Mouse (Mus musculus): ENCODE data around the gene 1700067K01Rik. TPM values are rescaled to one million over a fixed set of nuclear protein-coding genes. Genes with fewer than 3 reads are reported as not detected.

Gene 1700067K01Rik
- polyA plus RNA-seq, 1 experiment: 0.36 TPM

DNA sequence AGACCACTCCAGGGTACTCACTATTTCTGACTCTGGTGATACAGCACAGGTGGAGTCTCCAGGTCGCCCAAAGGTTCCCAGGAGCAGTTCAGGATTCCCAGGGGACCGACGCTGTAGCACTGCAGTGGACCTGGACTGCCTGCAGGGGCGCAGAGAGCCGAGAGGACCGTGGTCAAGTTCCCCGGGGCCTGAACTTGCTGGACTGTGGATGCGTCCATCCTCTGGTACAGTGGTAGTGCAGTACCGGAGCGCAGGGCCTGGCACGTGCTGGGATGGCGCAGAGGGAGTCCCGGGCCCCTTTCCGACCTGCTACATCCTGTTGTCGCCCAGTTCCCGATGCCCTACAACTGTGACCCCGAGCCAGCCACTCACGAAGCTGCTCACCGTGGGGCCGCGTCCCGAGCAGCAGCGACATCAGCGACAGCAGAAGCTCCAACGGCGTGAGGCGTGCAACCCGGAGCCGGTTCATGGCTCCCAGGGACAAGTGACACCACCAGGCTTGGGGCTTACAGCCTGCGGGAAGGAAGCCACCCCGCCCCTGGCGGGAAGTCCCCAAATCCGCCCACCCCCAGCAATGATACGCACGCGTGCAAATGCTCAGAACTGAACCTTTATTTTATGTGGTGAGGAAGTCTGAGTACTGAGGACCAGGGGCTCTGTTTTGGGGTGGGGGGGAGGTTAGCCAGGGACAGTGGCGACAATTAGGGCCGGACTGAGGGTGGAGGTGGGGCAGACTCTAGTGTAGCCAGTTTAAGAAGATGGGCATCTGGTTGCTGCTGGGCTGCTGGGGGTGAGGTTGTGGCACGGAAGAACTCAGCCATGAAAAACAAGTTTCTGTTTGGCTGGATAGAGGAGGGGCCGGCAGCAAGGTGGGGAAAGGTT lies 41.0 kb downstream of the 1700067K01Rik start, which contains the start of gene Il27ra:
Il27ra (minus strand) TSS at position 524 of the 882 bp plus-strand sequence.
- no peak for TF ChIP-seq POLR2A (IDR thresholded peaks at IDR 0.05; ENCODE audit: borderline replicate concordance, extremely low read depth, low read depth, low read length)
- TF ChIP-seq CTCF (IDR thresholded peaks at IDR 0.05; ENCODE audit: insufficient read depth, low read length): peak; percentile 78
- peaks cover 3% of the 10 kb centered on the region; the same call in 1 of the 2 replicates for H3K4me1 ChIP-seq (ENCODE audit: control insufficient read depth, insufficient read depth, low read length)
- WGBS: 3% methylated on average over 40 of the region's 40 CpGs
- H3K4me3 ChIP-seq (replicated peaks; ENCODE audit: extremely low read depth, low read depth, low read length): peak within 1 kb of the TSS; percentile 52
- peak; percentile 60 for DNase-seq

DNA sequence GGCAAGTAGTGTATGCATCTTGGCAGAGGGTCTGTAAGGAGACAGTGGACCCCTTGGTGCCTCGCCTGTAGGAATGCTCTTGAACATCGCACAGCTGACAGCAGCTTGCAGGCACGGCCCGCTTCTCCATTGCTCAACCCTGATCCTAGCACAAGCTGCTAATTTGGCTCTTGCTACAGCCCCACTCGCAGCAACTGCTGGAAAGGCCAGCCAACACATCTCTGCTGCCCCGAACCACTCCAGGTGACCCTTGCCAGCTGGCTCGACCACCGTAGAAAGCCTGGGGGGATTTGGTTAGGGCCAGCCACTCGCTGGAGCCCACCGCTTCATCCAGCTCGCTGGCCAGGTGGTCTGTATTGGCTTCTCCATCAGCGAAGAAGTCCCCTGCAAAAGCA lies 41.6 kb downstream of the 1700067K01Rik start:
- 41% methylated on average over 12 of the region's 12 CpGs for WGBS
- Histone ChIP-seq H3K4me1 (ENCODE audit: control insufficient read depth, insufficient read depth, low read length) (peaks cover 3% of the 10 kb centered on the region; the same call in 1 of the 2 replicates), H3K4me3 (replicated peaks; ENCODE audit: extremely low read depth, low read depth, low read length) (no peak overlapping the region)
- TF ChIP-seq POLR2A (IDR thresholded peaks at IDR 0.05; ENCODE audit: borderline replicate concordance, extremely low read depth, low read depth, low read length) (no peak), CTCF (IDR thresholded peaks at IDR 0.05; ENCODE audit: insufficient read depth, low read length) (no peak)
- DNase-seq: no peak

DNA sequence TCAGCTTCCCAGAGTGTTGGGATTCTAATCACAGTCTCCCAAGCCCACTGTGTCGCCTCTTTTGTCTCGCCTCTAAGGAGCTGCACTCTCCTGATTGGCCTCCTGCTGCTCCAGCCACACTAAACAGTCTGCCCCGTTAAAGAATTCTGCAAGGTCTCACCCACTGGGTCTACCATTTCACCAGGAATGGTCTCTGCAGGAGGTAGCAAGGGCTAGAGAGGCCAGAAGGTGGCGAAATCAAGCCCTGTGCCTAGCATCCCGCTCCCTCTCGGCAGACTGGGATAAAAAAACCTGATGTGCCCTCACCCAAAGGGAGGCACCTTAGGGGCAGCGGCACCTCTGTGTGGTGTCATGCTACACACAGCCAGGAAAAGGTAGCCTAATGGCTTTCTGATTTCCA lies 42.8 kb downstream of the 1700067K01Rik start:
- 22% methylated on average over 7 of the region's 7 CpGs for WGBS
- Histone ChIP-seq H3K4me3 (replicated peaks; ENCODE audit: extremely low read depth, low read depth, low read length) (no peak overlapping the region), H3K4me1 (ENCODE audit: control insufficient read depth, insufficient read depth, low read length) (peaks cover 3% of the 10 kb centered on the region; the same call in 1 of the 2 replicates)
- TF ChIP-seq CTCF (IDR thresholded peaks at IDR 0.05; ENCODE audit: insufficient read depth, low read length) (no peak), POLR2A (IDR thresholded peaks at IDR 0.05; ENCODE audit: borderline replicate concordance, extremely low read depth, low read depth, low read length) (no peak)
- DNase-seq: no peak

DNA sequence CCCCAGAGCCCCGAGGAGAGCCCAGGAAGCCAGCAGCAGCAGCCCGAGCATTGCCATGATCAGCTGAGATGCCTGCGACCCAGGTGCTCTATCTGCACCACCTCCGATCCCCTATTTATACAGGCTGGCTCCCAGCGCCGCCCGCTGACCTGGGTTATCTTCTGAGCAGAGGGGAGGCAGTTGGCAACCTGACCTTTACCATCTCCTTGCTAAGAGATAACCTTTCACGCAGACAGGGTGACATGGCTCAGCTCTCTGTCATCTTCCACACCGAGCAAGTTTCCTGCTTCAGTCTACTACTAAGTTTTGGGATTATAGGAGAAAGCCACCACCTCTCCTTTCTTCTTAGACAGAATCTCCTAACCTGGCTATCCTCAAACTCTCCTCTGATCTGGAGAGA lies 43.6 kb downstream of the 1700067K01Rik start, which contains the start of gene Rln3:
Rln3 (minus strand) TSS at position 101 of the 400 bp plus-strand sequence.
- TF ChIP-seq CTCF (IDR thresholded peaks at IDR 0.05; ENCODE audit: insufficient read depth, low read length) (no peak), POLR2A (IDR thresholded peaks at IDR 0.05; ENCODE audit: borderline replicate concordance, extremely low read depth, low read depth, low read length) (no peak)
- Histone ChIP-seq H3K4me1 (ENCODE audit: control insufficient read depth, insufficient read depth, low read length) (peaks cover 3% of the 10 kb centered on the region; the same call in 1 of the 2 replicates), H3K4me3 (replicated peaks; ENCODE audit: extremely low read depth, low read depth, low read length) (no peak within 1 kb of the TSS)
- DNase-seq: no peak
- 36% methylated on average over 9 of the region's 9 CpGs for WGBS

DNA sequence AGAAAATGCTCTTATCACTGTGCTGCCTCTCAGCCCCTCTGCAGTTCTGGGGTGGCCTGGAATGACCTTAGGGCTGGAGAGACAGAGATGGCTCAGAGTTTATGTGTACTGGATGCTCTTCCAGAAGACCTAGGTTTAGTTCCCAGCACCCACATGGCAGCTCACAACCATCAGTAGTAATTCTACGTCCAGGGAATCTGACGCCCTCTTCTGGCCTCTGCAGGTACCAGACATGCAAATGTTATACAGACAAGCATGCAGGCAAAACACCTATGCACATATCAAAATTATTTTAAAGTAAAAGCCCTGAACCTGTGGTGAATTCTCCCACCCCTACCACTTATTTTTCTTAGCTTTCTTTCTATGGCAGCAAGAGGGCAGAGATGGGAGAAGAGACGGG lies 45.2 kb downstream of the 1700067K01Rik start:
- TF ChIP-seq POLR2A (IDR thresholded peaks at IDR 0.05; ENCODE audit: borderline replicate concordance, extremely low read depth, low read depth, low read length) (no peak), CTCF (IDR thresholded peaks at IDR 0.05; ENCODE audit: insufficient read depth, low read length) (no peak)

DNA sequence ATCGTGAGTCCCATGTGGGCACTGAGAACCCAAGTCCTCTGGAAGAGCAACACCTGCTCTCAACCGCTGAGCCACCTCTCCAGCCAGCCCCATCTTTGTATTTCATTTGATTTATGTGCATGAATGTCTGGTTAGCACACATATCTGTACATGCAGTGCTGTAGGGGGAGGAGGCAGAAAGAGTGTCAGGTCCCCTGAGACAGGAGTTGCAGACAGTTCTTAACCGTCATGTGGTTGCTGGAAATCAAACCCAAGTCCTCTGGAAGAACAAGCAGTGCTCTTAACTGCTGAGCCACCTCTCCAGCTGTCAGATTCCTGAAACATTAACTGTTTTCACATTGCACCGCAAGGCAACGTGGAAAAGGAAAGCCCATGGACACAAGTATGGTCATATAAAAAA lies 46.9 kb downstream of the 1700067K01Rik start:
- WGBS: 62% methylated on average over 5 of the region's 5 CpGs
- DNase-seq: no peak
- H3K4me1 ChIP-seq (ENCODE audit: control insufficient read depth, insufficient read depth, low read length): no peaks in the 10 kb centered on the region
- no peak for TF ChIP-seq CTCF (IDR thresholded peaks at IDR 0.05; ENCODE audit: insufficient read depth, low read length)
- no peak overlapping the region for H3K4me3 ChIP-seq (replicated peaks; ENCODE audit: extremely low read depth, low read depth, low read length)

More for the DNA sequence above, 45.2 kb downstream of the 1700067K01Rik start:
- Histone ChIP-seq H3K4me1 (ENCODE audit: control insufficient read depth, insufficient read depth, low read length) (peaks cover 3% of the 10 kb centered on the region; the same call in 1 of the 2 replicates), H3K4me3 (replicated peaks; ENCODE audit: extremely low read depth, low read depth, low read length) (no peak overlapping the region)
- no peak for DNase-seq
- WGBS: 81% methylated on average over 3 of the region's 3 CpGs

DNA sequence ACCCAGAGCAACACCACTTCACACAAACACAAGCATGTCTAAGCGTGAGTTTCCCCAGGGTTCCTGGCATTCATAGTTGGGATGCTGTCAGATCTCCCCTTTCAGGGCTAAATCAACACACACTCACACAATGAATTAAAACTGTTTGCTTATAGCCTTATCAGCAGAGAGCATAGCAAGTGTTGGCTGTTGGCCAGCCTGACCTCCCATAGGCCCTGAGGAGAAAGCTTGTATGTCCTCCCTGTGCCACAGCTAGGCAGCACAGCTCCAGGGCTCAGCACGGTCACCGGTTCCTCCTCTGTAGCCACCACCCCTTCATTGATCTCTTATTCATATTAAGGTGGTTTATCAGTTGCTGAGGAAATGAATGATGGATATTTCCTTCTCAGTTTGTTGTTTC lies 51.4 kb downstream of the 1700067K01Rik start:
- WGBS: 19% methylated on average over 3 of the region's 3 CpGs
- TF ChIP-seq POLR2A (IDR thresholded peaks at IDR 0.05; ENCODE audit: borderline replicate concordance, extremely low read depth, low read depth, low read length) (no peak), CTCF (IDR thresholded peaks at IDR 0.05; ENCODE audit: insufficient read depth, low read length) (no peak)
- Histone ChIP-seq H3K4me3 (replicated peaks; ENCODE audit: extremely low read depth, low read depth, low read length) (no peak overlapping the region), H3K4me1 (ENCODE audit: control insufficient read depth, insufficient read depth, low read length) (no peaks in the 10 kb centered on the region)
- no peak for DNase-seq

DNA sequence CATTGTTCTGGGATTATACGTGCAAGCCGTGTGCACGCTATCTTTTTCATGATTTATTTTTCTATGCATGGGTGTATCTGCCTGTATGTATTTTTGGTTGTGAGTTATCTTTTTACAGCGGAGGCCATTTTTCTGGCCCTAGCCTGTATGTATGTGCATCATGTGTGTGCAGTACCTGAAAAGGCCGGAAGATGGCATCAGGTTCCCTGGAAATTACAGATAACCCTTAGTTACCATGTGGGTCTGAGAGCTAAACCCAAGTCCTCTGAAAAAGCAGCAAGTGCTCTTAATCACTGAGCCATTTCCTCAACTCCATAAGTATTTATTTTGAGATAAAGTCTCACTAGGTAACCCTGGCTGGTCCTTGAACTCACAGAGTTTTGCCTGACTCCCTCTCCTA lies 51.9 kb downstream of the 1700067K01Rik start:
- TF ChIP-seq POLR2A (IDR thresholded peaks at IDR 0.05; ENCODE audit: borderline replicate concordance, extremely low read depth, low read depth, low read length) (no peak), CTCF (IDR thresholded peaks at IDR 0.05; ENCODE audit: insufficient read depth, low read length) (no peak)
- H3K4me3 ChIP-seq (replicated peaks; ENCODE audit: extremely low read depth, low read depth, low read length): no peak overlapping the region
- 85% methylated on average over 5 of the region's 5 CpGs for WGBS
- DNase-seq: no peak
- H3K4me1 ChIP-seq (ENCODE audit: control insufficient read depth, insufficient read depth, low read length): no peaks in the 10 kb centered on the region

Other genes with a start within 250 kb of the 1700067K01Rik start
- gene Adgrl1, start 101.4 kb upstream of the 1700067K01Rik start, polyA plus RNA-seq (2012; rRNA removed): 81.1 and 86.4 TPM in 2 replicates
- gene Gm10644, start 46.3 kb upstream of the 1700067K01Rik start, polyA plus RNA-seq (2012; rRNA removed): 1.7 and 2.0 TPM in 2 replicates
- 7.5 and 7.9 TPM in 2 replicates for gene Asf1b, start 46.0 kb upstream of the 1700067K01Rik start, polyA plus RNA-seq (2012; rRNA removed)
- 57.0 and 79.9 TPM in 2 replicates for gene Prkaca, start 28.5 kb upstream of the 1700067K01Rik start, polyA plus RNA-seq (2012; rRNA removed)
- 37.0 and 37.9 TPM in 2 replicates for gene Samd1, start 3.8 kb upstream of the 1700067K01Rik start, polyA plus RNA-seq (2012; rRNA removed)
- 29.5 and 57.0 TPM in 2 replicates for gene 2210011C24Rik, start 10.7 kb downstream of the 1700067K01Rik start, polyA plus RNA-seq (2012; rRNA removed)
- gene Palm3, start 20.0 kb downstream of the 1700067K01Rik start, polyA plus RNA-seq (2012; rRNA removed): 0.42 and 0.89 TPM in 2 replicates
- 7.5 and 8.4 TPM in 2 replicates for gene Il27ra, start 41.1 kb downstream of the 1700067K01Rik start, polyA plus RNA-seq (2012; rRNA removed)
- 0.22 and 0.71 TPM in 2 replicates for gene Rln3, start 43.5 kb downstream of the 1700067K01Rik start, polyA plus RNA-seq (2012; rRNA removed)
- gene Gm10643, start 63.6 kb downstream of the 1700067K01Rik start, polyA plus RNA-seq (2012; rRNA removed): 0.71 and 1.0 TPM in 2 replicates
- 29.8 and 30.7 TPM in 2 replicates for gene Rfx1, start 65.3 kb downstream of the 1700067K01Rik start, polyA plus RNA-seq (2012; rRNA removed)
- gene Dcaf15, start 103.3 kb downstream of the 1700067K01Rik start, polyA plus RNA-seq (2012; rRNA removed): 36.1 and 42.5 TPM in 2 replicates
- 1.8 and 2.4 TPM in 2 replicates for gene Podnl1, start 124.5 kb downstream of the 1700067K01Rik start, polyA plus RNA-seq (2012; rRNA removed)
- 25.9 and 27.7 TPM in 2 replicates for gene Cc2d1a, start 146.4 kb downstream of the 1700067K01Rik start, polyA plus RNA-seq (2012; rRNA removed)
- gene 4930432K21Rik, start 146.5 kb downstream of the 1700067K01Rik start, polyA plus RNA-seq (2012; rRNA removed): 1.0 and 1.1 TPM in 2 replicates
- 0.18 and 0.54 TPM in 2 replicates for gene Nanos3, start 183.7 kb downstream of the 1700067K01Rik start, polyA plus RNA-seq (2012; rRNA removed)
- gene Zswim4, start 235.6 kb downstream of the 1700067K01Rik start, polyA plus RNA-seq (2012; rRNA removed): 21.2 and 24.0 TPM in 2 replicates
- gene D8Ertd738e, start 248.2 kb downstream of the 1700067K01Rik start, polyA plus RNA-seq (2012; rRNA removed): 116 and 149 TPM in 2 replicates

Measured in lung, adult 2 months (tissue).